Mouse (Mus musculus) stomach, embryonic 16.5 days (tissue): Measurements from ENCODE around the gene Prpsap1. TPM values are rescaled to one million over a fixed set of nuclear protein-coding genes. Genes with fewer than 3 reads are reported as not detected.

Source experiments
- ATAC-seq: fragments of 200-750 bp; cut with Nextera tagmentation; 2 replicates; pipeline ENCODE4 v1.8.0; 2017; ENCODE audit warnings: moderate number of reproducible peaks, moderate TSS enrichment; ENCODE audit not compliant: insufficient read depth, low FRiP score
- H3K27ac ChIP-seq: fragments of 300-500 bp; sonication (generic); 2 replicates; pipeline ENCODE4 v1.5.1; 2014; ENCODE audit warnings: low read length
- H3K27me3 ChIP-seq: fragments of 300-500 bp; sonication (generic); 2 replicates; pipeline ENCODE4 v1.6.1; 2014; ENCODE audit warnings: low read length, control low read depth, mixed read lengths; ENCODE audit not compliant: control insufficient read depth, insufficient read depth
- H3K36me3 ChIP-seq: fragments of 300-500 bp; sonication (generic); 2 replicates; pipeline ENCODE4 v1.6.1; 2014; ENCODE audit warnings: low read length; ENCODE audit not compliant: control insufficient read depth, insufficient read depth
- H3K4me1 ChIP-seq: fragments of 300-500 bp; sonication (generic); 2 replicates; pipeline ENCODE4 v1.6.1; 2014; ENCODE audit warnings: low read length, control low read depth, mixed read lengths; ENCODE audit not compliant: control insufficient read depth, insufficient read depth
- H3K4me2 ChIP-seq: fragments of 300-500 bp; sonication (generic); 2 replicates; pipeline ENCODE4 v1.6.1; 2014; ENCODE audit warnings: low read depth, low read length, mixed read lengths
- H3K4me3 ChIP-seq: fragments of 300-500 bp; sonication (generic); replicated peaks from 2 replicates; pipeline ENCODE4 v1.5.1; 2014; ENCODE audit warnings: mild to moderate bottlenecking, low read length
- H3K9ac ChIP-seq: fragments of 300-500 bp; sonication (generic); 2 replicates; pipeline ENCODE4 v1.6.1; 2014; ENCODE audit warnings: low read length
- H3K9me3 ChIP-seq: fragments of 300-500 bp; sonication (generic); replicated peaks from 2 replicates; pipeline ENCODE4 v1.6.1; 2016; ENCODE audit warnings: low read length, control low read depth; ENCODE audit not compliant: control insufficient read depth
- WGBS: fragments of 180-500 bp; shearing (Covaris S2); extraction: QIAGEN DNeasy Blood & Tissue Kit; methylation state at CpG from one replicate; pipeline ENCODE4 v1.1.7; 2014; 5-methylcytosine and 5-hydroxymethylcytosine counted together
- polyA plus RNA-seq: library from polyadenylated mRNA; unstranded; fragments of >200 nt; fragmentation: Nextera tagmentation; extraction: Ambion mirVana; gene quantifications from 2 replicates; pipeline ENCODE4 v1.2.1, GENCODE M21; 2015

Gene Prpsap1
- polyA plus RNA-seq, 1 experiment from 2014 or later: 190 TPM

DNA sequence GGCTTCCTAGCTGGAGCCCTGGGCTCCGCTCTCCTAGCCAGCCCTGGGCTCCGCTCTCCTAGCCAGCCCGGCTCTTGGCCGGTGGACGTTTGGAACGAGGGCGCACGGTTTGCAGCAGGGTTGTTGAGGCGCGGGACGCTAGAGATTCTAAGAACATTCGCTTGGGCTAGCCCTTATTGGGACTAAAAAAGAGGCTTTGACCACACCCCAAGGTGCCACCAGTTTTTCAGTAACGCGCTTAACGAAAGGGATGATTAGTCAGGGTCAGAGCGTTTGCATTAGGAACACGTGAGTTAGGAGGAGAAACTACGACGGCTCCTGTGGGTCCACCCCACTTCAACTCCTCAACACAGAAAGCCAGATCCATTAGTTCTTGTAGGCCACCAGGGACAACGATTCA lies 27.9 kb downstream of the Prpsap1 start, which contains the start of gene Qrich2:
Gene Qrich2 (minus strand): TSS at position 101 of the 400 bp plus-strand sequence.
- Histone ChIP-seq H3K4me2 (no peak within 1 kb of the TSS), H3K4me3 (no peak within 1 kb of the TSS), H3K27ac (no peak within 1 kb of the TSS), H3K27me3 (no peaks in the 10 kb centered on the region), H3K4me1 (no peaks in the 10 kb centered on the region), H3K9ac (no peak within 1 kb of the TSS), H3K9me3 (no peaks in the 10 kb centered on the region), H3K36me3 (peaks cover 10% of the 10 kb centered on the region)
- 58% methylated on average over 20 of the region's 20 CpGs for WGBS
- ATAC-seq: no peak

DNA sequence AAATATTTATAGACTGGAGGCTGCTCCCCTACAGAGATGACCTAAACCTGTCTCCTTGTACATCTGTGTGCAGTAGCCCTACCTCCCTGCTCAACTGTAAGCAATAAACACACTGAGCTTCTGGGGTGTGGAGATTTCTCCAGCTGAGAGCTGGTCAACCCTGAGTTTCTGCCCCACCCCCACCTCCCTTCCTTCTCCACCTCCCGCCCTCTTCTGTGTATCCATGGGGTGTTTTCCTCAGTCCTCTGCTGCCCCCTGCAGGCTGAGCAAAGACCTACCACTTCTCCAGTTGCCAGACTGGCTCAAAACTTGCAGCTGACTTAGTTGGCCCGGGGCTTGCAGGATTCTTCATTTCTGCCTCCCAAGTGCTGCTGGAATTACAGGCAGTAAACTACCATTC lies 30.2 kb downstream of the Prpsap1 start:
- 0% methylated on average over 2 of the region's 2 CpGs for whole genome bisulfite sequencing
- no peak overlapping the region for H3K27ac ChIP-seq
- H3K4me3 ChIP-seq: no peak overlapping the region
- H3K9ac ChIP-seq: no peak overlapping the region
- H3K9me3 ChIP-seq: no peaks in the 10 kb centered on the region
- no peak overlapping the region for H3K4me2 ChIP-seq
- no peaks in the 10 kb centered on the region for H3K4me1 ChIP-seq
- ATAC-seq: peak; percentile 74; the same call in 1 of the 2 replicates
- no peaks in the 10 kb centered on the region for H3K36me3 ChIP-seq
- H3K27me3 ChIP-seq: no peaks in the 10 kb centered on the region

GRCm38 (mm10) chr11:116463338-116463737 lies 30.7 kb downstream of the Prpsap1 start:
- WGBS: 59% methylated on average over 5 of the region's 5 CpGs
- Histone ChIP-seq H3K9me3 (no peaks in the 10 kb centered on the region), H3K27ac (no peak overlapping the region)

GRCm38 (mm10) chr11:116459786-116460185 lies 34.2 kb downstream of the Prpsap1 start:
- Histone ChIP-seq H3K4me3 (no peak overlapping the region), H3K9me3 (no peaks in the 10 kb centered on the region), H3K4me1 (no peaks in the 10 kb centered on the region), H3K4me2 (no peak overlapping the region), H3K27me3 (no peaks in the 10 kb centered on the region), H3K9ac (no peak overlapping the region), H3K36me3 (no peaks in the 10 kb centered on the region), H3K27ac (no peak overlapping the region)
- WGBS: 66% methylated on average over 4 of the region's 4 CpGs
- no peak for ATAC-seq

More at GRCm38 (mm10) chr11:116463338-116463737, 30.7 kb downstream of the Prpsap1 start:
- Histone ChIP-seq H3K36me3 (no peaks in the 10 kb centered on the region), H3K9ac (peak overlapping the region; percentile 12; the same call in 1 of the 2 replicates), H3K4me3 (no peak overlapping the region), H3K4me2 (no peak overlapping the region), H3K27me3 (no peaks in the 10 kb centered on the region), H3K4me1 (no peaks in the 10 kb centered on the region)
- ATAC-seq: peak; percentile 12; the same call in 1 of the 2 replicates

GRCm38 (mm10) chr11:116456234-116456633 lies 37.8 kb downstream of the Prpsap1 start:
- no peak overlapping the region for H3K27ac ChIP-seq
- no peak overlapping the region for H3K4me2 ChIP-seq
- ATAC-seq: no peak
- H3K4me1 ChIP-seq: no peaks in the 10 kb centered on the region
- no peaks in the 10 kb centered on the region for H3K27me3 ChIP-seq
- no peak overlapping the region for H3K9ac ChIP-seq
- no peaks in the 10 kb centered on the region for H3K9me3 ChIP-seq
- H3K4me3 ChIP-seq: no peak overlapping the region
- 81% methylated on average over 8 of the region's 8 CpGs for WGBS
- no peaks in the 10 kb centered on the region for H3K36me3 ChIP-seq

DNA sequence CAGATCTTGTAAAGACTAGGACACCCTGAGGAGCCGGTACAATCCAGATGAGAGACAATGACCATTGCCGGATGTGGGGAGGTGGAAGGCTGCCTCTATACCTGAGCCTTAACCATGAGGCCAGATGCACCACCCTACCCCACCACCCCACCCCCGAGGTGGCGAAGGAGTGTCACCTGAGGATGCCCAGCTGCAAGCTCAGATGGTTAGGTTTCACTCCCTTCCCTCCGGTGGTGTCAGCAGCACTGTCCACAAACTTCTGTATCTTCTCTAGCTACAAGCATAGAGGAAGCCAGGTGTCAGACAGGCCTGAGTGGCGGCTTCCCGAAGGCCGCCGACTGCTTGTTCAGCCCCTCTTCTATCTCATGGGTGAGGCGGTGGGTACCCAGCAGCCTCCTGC lies 40.1 kb downstream of the Prpsap1 start:
- Histone ChIP-seq H3K4me3 (no peak overlapping the region), H3K9me3 (no peaks in the 10 kb centered on the region), H3K27me3 (no peaks in the 10 kb centered on the region), H3K4me1 (no peaks in the 10 kb centered on the region), H3K4me2 (no peak overlapping the region), H3K9ac (no peak overlapping the region), H3K27ac (no peak overlapping the region), H3K36me3 (no peaks in the 10 kb centered on the region)
- 88% methylated on average over 10 of the region's 10 CpGs for WGBS
- ATAC-seq: no peak

DNA sequence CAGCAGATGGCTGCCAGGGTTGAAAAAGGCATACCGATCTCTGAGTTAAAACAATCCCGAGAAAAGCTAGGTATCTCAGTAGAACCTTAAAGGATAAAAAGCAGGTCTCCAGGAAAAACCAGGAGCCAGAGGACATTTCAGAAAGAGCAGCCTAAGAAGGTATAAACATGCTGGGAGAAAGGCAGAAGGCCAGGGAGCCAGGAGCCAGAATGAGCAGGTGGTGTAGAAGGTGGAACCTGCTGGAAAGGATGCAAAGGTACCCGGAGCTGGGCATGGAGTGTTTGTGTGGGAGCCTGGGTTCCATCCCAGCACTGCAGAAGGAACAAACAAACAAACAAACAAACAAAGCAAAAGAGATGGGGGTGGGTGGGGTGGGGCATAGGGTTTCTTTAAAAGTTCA lies 44.7 kb downstream of the Prpsap1 start:
- Histone ChIP-seq H3K4me3 (no peak overlapping the region), H3K27ac (no peak overlapping the region), H3K4me2 (no peak overlapping the region), H3K9ac (no peak overlapping the region), H3K4me1 (peaks cover 6% of the 10 kb centered on the region), H3K27me3 (peaks cover 6% of the 10 kb centered on the region), H3K36me3 (no peaks in the 10 kb centered on the region), H3K9me3 (no peaks in the 10 kb centered on the region)
- ATAC-seq: no peak
- WGBS: 88% methylated on average over 3 of the region's 3 CpGs

GRCm38 (mm10) chr11:116447822-116448221 lies 46.2 kb downstream of the Prpsap1 start:
- 64% methylated on average over 5 of the region's 5 CpGs for WGBS
- no peak for ATAC-seq

GRCm38 (mm10) chr11:116446308-116446887 lies 47.6 kb downstream of the Prpsap1 start:
- Histone ChIP-seq H3K4me3 (peak overlapping the region; percentile 27), H3K36me3 (no peaks in the 10 kb centered on the region), H3K27ac (no peak overlapping the region), H3K4me1 (peaks cover 6% of the 10 kb centered on the region), H3K27me3 (peaks cover 6% of the 10 kb centered on the region), H3K4me2 (peak overlapping the region; percentile 50), H3K9me3 (no peaks in the 10 kb centered on the region), H3K9ac (peak overlapping the region; percentile 54)
- 13% methylated on average over 19 of the region's 19 CpGs for WGBS
- ATAC-seq: peak; percentile 13; the same call in 1 of the 2 replicates

More at GRCm38 (mm10) chr11:116447822-116448221, 46.2 kb downstream of the Prpsap1 start:
- peaks cover 6% of the 10 kb centered on the region for H3K27me3 ChIP-seq
- H3K36me3 ChIP-seq: no peaks in the 10 kb centered on the region
- no peak overlapping the region for H3K27ac ChIP-seq
- H3K4me3 ChIP-seq: no peak overlapping the region
- H3K4me1 ChIP-seq: peaks cover 6% of the 10 kb centered on the region
- H3K9ac ChIP-seq: no peak overlapping the region
- no peak overlapping the region for H3K4me2 ChIP-seq
- H3K9me3 ChIP-seq: no peaks in the 10 kb centered on the region
